Mouse (Mus musculus) heart, adult 2 months (tissue): ENCODE data around the gene Gm45234.
A peak's percentile ranks its signal among the peaks of the same experiment; 100 is the strongest.

ENCODE experiments used
- CTCF ChIP-seq: fragments of 200-600 bp; IDR thresholded peaks from 2 replicates; pipeline ENCODE4 v1.8.1; 2022; ENCODE audit warnings: antibody characterized with exemption, mild to moderate bottlenecking, moderate library complexity
- POLR2A ChIP-seq: fragments of 200-500 bp; IDR thresholded peaks from 2 replicates; pipeline ENCODE4 v1.6.1; 2011; ENCODE audit warnings: mild to moderate bottlenecking, low read depth, low read length, control low read depth; ENCODE audit not compliant: insufficient read depth

GRCm38 (mm10) chr6:124756652-124757350 is 980 bp upstream of the Gm45234 start:
- TF ChIP-seq CTCF = no peak
- peak; percentile 38 for TF ChIP-seq POLR2A
